In the genomic region with DNA sequence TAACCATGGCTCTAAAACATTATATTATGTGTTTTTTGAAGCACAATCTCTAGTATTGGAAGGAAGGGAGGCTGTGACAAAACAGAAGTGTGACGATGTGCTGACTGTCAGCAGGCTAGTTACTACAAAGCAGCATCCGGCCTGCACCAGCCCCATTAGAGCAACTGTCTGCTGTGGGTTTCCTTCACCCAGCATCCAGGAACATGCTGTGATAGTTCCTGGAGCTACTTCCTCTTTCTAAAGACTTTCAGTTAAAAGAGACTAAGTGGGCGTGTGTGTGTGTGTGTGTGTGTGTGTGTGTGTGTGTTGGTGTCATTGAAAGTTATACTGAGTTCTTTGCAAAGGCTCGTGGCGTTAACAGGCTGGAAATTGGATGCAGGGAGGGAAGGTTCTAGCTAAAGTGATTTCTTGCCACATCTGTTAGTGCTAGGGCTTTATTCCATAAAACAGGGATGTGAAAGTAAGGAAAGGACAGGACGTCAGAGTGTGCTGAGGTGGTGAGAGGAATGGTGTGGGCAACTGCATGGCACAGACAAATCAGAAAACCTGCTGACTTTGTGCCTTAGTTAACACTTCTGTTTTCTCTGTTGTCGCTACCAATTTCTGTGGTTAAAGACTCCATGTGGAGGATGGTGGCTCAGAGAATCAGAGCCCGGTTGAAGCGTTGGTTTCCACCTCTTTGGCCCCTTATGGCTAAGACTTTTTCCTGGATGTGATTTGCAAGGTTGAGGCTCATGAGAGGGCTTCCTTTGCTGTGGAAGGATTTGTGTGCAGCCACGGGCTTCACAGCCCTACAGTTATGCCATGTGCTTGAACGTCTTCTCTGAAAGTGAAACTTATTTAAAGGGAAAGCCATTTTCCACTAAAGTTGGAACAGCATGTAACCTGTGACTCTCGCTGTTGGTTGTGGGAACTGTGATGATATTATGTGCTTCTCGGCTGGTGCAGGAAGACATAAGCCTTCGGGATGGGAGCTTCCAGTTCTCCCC, we compare ENCODE assay signal across 8 mouse cellular contexts.
DNase-seq lines count a peak whose midpoint lies in the region; ATAC-seq and TF ChIP-seq lines count a peak whose summit lies in the region.

No protein-coding gene starts in this region.

- no peaks in the 10 kb centered on the region for H3K4me1 ChIP-seq in heart, embryonic 12.5 days (replicated peaks)
- H3K4me1 ChIP-seq in intestine, postnatal 0 days (replicated peaks; ENCODE audit: control insufficient read depth, insufficient read depth, low read length): no peaks in the 10 kb centered on the region
- 0 out of 2 replicates have a peak, but pooled peaks cover 3% of the 10 kb centered on the region for H3K4me1 ChIP-seq in hindbrain, embryonic 13.5 days (replicated peaks)

- 67% methylated on average over 14 of the region's 14 CpGs for WGBS in heart, embryonic 12.5 days
- 74% methylated on average over 14 of the region's 14 CpGs for WGBS in intestine, postnatal 0 days
- WGBS in hindbrain, embryonic 13.5 days: 80% methylated on average over 14 of the region's 14 CpGs

- peak; percentile 49 for DNase-seq in heart, adult 8-10 months (ENCODE audit: low spot score)
- DNase-seq in frontal cortex, adult 2 months (ENCODE audit: extremely low spot score in 1 of 2, low spot score in 1 of 2): peak; percentile 14 to 47
- DNase-seq in left cerebral cortex, postnatal 25 days (ENCODE audit: low spot score in 2 of 2): peak; percentile 42 to 59
- peak; percentile 52 to 71 for DNase-seq in natural killer cell, adult 2 months (ENCODE audit: low spot score in 2 of 2)
- no peak for DNase-seq in urinary bladder, postnatal 14 days (ENCODE audit: low spot score)

- H3K27me3 ChIP-seq in heart, embryonic 12.5 days (replicated peaks): no peaks in the 10 kb centered on the region
- H3K27me3 ChIP-seq in intestine, postnatal 0 days (replicated peaks; ENCODE audit: control insufficient read depth, insufficient read depth, low read length): no peaks in the 10 kb centered on the region
- H3K27me3 ChIP-seq in hindbrain, embryonic 13.5 days: no peaks in the 10 kb centered on the region

- no peak overlapping the region for H3K9ac ChIP-seq in heart, embryonic 12.5 days
- no peak overlapping the region for H3K9ac ChIP-seq in intestine, postnatal 0 days (ENCODE audit: low read depth, low read length)
- no peak overlapping the region for H3K9ac ChIP-seq in hindbrain, embryonic 13.5 days

- TF ChIP-seq CTCF in intestine, postnatal 0 days (IDR thresholded peaks at IDR 0.05; ENCODE audit: low read depth): no peak

- ATAC-seq in heart, embryonic 12.5 days (ENCODE audit: insufficient number of reproducible peaks, low FRiP score): no peak
- no peak for ATAC-seq in intestine, postnatal 0 days
- no peak for ATAC-seq in hindbrain, embryonic 13.5 days (ENCODE audit: low FRiP score)

- H3K4me2 ChIP-seq in heart, embryonic 12.5 days: no peak overlapping the region
- H3K4me2 ChIP-seq in intestine, postnatal 0 days (replicated peaks; ENCODE audit: low read depth): no peak overlapping the region
- H3K4me2 ChIP-seq in hindbrain, embryonic 13.5 days: no peak overlapping the region

- H3K4me3 ChIP-seq in heart, embryonic 12.5 days: no peak overlapping the region
- no peak overlapping the region for H3K4me3 ChIP-seq in intestine, postnatal 0 days (ENCODE audit: low read depth, low read length)
- no peak overlapping the region for H3K4me3 ChIP-seq in hindbrain, embryonic 13.5 days

- intact Hi-C loops in left cerebral cortex, postnatal 25 days (cut with DNase I): no loop called here

- H3K9me3 ChIP-seq in heart, embryonic 12.5 days (replicated peaks): no peaks in the 10 kb centered on the region
- no peaks in the 10 kb centered on the region for H3K9me3 ChIP-seq in intestine, postnatal 0 days (ENCODE audit: control insufficient read depth)
- no peaks in the 10 kb centered on the region for H3K9me3 ChIP-seq in hindbrain, embryonic 13.5 days

- H3K36me3 ChIP-seq in heart, embryonic 12.5 days: no peaks in the 10 kb centered on the region
- no peaks in the 10 kb centered on the region for H3K36me3 ChIP-seq in intestine, postnatal 0 days (ENCODE audit: control insufficient read depth, insufficient read depth)
- H3K36me3 ChIP-seq in hindbrain, embryonic 13.5 days: no peaks in the 10 kb centered on the region

- H3K27ac ChIP-seq in heart, embryonic 12.5 days (ENCODE audit: poor library complexity, severe bottlenecking): no peak overlapping the region
- H3K27ac ChIP-seq in intestine, postnatal 0 days (ENCODE audit: low read depth, low read length): no peak overlapping the region
- H3K27ac ChIP-seq in hindbrain, embryonic 13.5 days: no peak overlapping the region
